Mouse (Mus musculus): ENCODE measurements at regions not wholly inside any gene's neighbourhood (a gene's known extent, or its start where the extent isn't known, plus 50 kb on each side); places are given as distances from the start of the nearest gene placed in this dataset.

GRCm38 (mm10) chr3:143986200-143986506, 218.9 kb downstream of the Lmo4 start:
- Histone ChIP-seq H3K27ac (ENCODE audit: control insufficient read depth, low read depth, low read length) (no peak overlapping the region), H3K9ac (ENCODE audit: control insufficient read depth, low read depth, low read length, poor library complexity, severe bottlenecking) (no peak overlapping the region), H3K4me1 (ENCODE audit: control insufficient read depth in 1 of 2, insufficient read depth in 2 of 2, low read length in 2 of 2) (no peaks in the 10 kb centered on the region), H3K27me3 (ENCODE audit: control insufficient read depth in 1 of 2, insufficient read depth in 2 of 2, low read length in 2 of 2) (no peaks in the 10 kb centered on the region), H3K4me3 (ENCODE audit: control insufficient read depth in 1 of 2, insufficient read depth in 1 of 2, low read depth in 2 of 2, low read length in 2 of 2) (no peak overlapping the region), H3K36me3 (ENCODE audit: control insufficient read depth in 1 of 2, insufficient read depth in 2 of 2, low read length in 2 of 2) (no peaks in the 10 kb centered on the region), H3K9me3 (replicated peaks; ENCODE audit: insufficient read depth, low read length) (no peaks in the 10 kb centered on the region), H3K79me2 (ENCODE audit: control insufficient read depth, insufficient read depth, low read length, poor library complexity) (no peaks in the 10 kb centered on the region)
- TF ChIP-seq MAX (IDR thresholded peaks at IDR 0.05; ENCODE audit: low read length) = no peak
- no peak for TF ChIP-seq EP300 (IDR thresholded peaks at IDR 0.05; ENCODE audit: low read depth in 1 of 2, low read length in 2 of 2)
- no peak for TF ChIP-seq TBP (IDR thresholded peaks at IDR 0.05; ENCODE audit: low read depth, low read length)
- no peak for TF ChIP-seq RAD21 (IDR thresholded peaks at IDR 0.05; ENCODE audit: low read depth, low read length)
- no peak for TF ChIP-seq POLR2A (IDR thresholded peaks at IDR 0.05; ENCODE audit: control insufficient read depth in 1 of 2, insufficient read depth in 1 of 2, low read depth in 1 of 2, low read length in 2 of 2, poor library complexity in 1 of 2)
- no peak for TF ChIP-seq ZC3H11A (IDR thresholded peaks at IDR 0.05; ENCODE audit: low read depth, low read length)
- no peak for TF ChIP-seq GABPA (IDR thresholded peaks at IDR 0.05; ENCODE audit: low read depth, low read length)
- TF ChIP-seq MAFK (IDR thresholded peaks at IDR 0.05; ENCODE audit: borderline replicate concordance, low read depth, low read length) = no peak
- no peak for DNase-seq (ENCODE audit: low read depth, low spot score)

GRCm38 (mm10) chr3:143985349-143986199, 219.4 kb downstream of the Lmo4 start:
- no peak for TF ChIP-seq JUND (IDR thresholded peaks at IDR 0.05; ENCODE audit: low read depth, low read length)
- no peak for TF ChIP-seq MYC (IDR thresholded peaks at IDR 0.05; ENCODE audit: low read depth, low read length)
- no peak for TF ChIP-seq RCOR1 (IDR thresholded peaks at IDR 0.05; ENCODE audit: low read depth, low read length)
- no peak for TF ChIP-seq CHD2 (IDR thresholded peaks at IDR 0.05; ENCODE audit: low read length)
- no peak for TF ChIP-seq E2F4 (IDR thresholded peaks at IDR 0.05; ENCODE audit: borderline replicate concordance, low read depth, low read length)
- TF ChIP-seq ZNF384 (IDR thresholded peaks at IDR 0.05; ENCODE audit: low read depth, low read length) = no peak
- TF ChIP-seq MEF2A (IDR thresholded peaks at IDR 0.05; ENCODE audit: extremely low read depth, insufficient replicate concordance, low read depth, low read length, poor library complexity, severe bottlenecking) = no peak
- TF ChIP-seq BHLHE40 (IDR thresholded peaks at IDR 0.05; ENCODE audit: borderline replicate concordance, low read depth, low read length) = no peak
- TF ChIP-seq POLR2AphosphoS5 (IDR thresholded peaks at IDR 0.05; ENCODE audit: borderline replicate concordance, low read depth, low read length) = no peak
- TF ChIP-seq USF1 (IDR thresholded peaks at IDR 0.05; ENCODE audit: low read depth, low read length) = no peak
- no peak for TF ChIP-seq POLR2A (IDR thresholded peaks at IDR 0.05; ENCODE audit: control insufficient read depth in 1 of 2, insufficient read depth in 1 of 2, low read depth in 1 of 2, low read length in 2 of 2, poor library complexity in 1 of 2)
- no peak for TF ChIP-seq POLR2AphosphoS2 (IDR thresholded peaks at IDR 0.05; ENCODE audit: low read length)
- TF ChIP-seq MAZ (IDR thresholded peaks at IDR 0.05; ENCODE audit: low read depth, low read length) = no peak
- TF ChIP-seq GATA1 (IDR thresholded peaks at IDR 0.05; ENCODE audit: low read depth, low read length) = no peak
- TF ChIP-seq ZMIZ1 (IDR thresholded peaks at IDR 0.05; ENCODE audit: low read depth, low read length) = no peak
- TF ChIP-seq MXI1 (IDR thresholded peaks at IDR 0.05; ENCODE audit: low read depth, low read length) = no peak

More at GRCm38 (mm10) chr3:143985349-143986199, 219.4 kb downstream of the Lmo4 start:
- DNase-seq (ENCODE audit: low read depth, low spot score) = no peak
- H3K4me3 ChIP-seq (ENCODE audit: control insufficient read depth in 1 of 2, insufficient read depth in 1 of 2, low read depth in 2 of 2, low read length in 2 of 2) = no peak overlapping the region
- no peak overlapping the region for H3K9ac ChIP-seq (ENCODE audit: control insufficient read depth, low read depth, low read length, poor library complexity, severe bottlenecking)
- H3K4me1 ChIP-seq (ENCODE audit: control insufficient read depth in 1 of 2, insufficient read depth in 2 of 2, low read length in 2 of 2) = no peaks in the 10 kb centered on the region
- no peaks in the 10 kb centered on the region for H3K9me3 ChIP-seq (replicated peaks; ENCODE audit: insufficient read depth, low read length)
- H3K79me2 ChIP-seq (ENCODE audit: control insufficient read depth, insufficient read depth, low read length, poor library complexity) = no peaks in the 10 kb centered on the region
- no peak overlapping the region for H3K27ac ChIP-seq (ENCODE audit: control insufficient read depth, low read depth, low read length)
- no peaks in the 10 kb centered on the region for H3K36me3 ChIP-seq (ENCODE audit: control insufficient read depth in 1 of 2, insufficient read depth in 2 of 2, low read length in 2 of 2)
- H3K27me3 ChIP-seq (ENCODE audit: control insufficient read depth in 1 of 2, insufficient read depth in 2 of 2, low read length in 2 of 2) = no peaks in the 10 kb centered on the region
